Mouse (Mus musculus): ENCODE measurements around the gene Olfr1386. TPM values are rescaled to one million over a fixed set of nuclear protein-coding genes. Genes with fewer than 3 reads are reported as not detected.
"Not testable (repeated sequence)": the region's sequence is repeated elsewhere in the genome, so short reads cannot be mapped to it uniquely, and the experiment has no call there.

The Olfr1386 gene
- not detected in 2 replicates for total RNA-seq (2017)

- ATAC-seq (replicated peaks; ENCODE audit: low read depth, poor library complexity, severe bottlenecking): not testable (repeated sequence)
Measured at GRCm38 (mm10) chr11:49464746-49465145, at the start of gene Olfr1386. TSS of gene Olfr1386 (plus strand) at chr11:49465046.

- ATAC-seq (replicated peaks; ENCODE audit: low read depth, poor library complexity, severe bottlenecking): no peak
Measured at GRCm38 (mm10) chr11:49422767-49423166, 42.1 kb upstream of the Olfr1386 start, which contains the start of gene Olfr1389. TSS of gene Olfr1389 (plus strand) at chr11:49423067.

DNA sequence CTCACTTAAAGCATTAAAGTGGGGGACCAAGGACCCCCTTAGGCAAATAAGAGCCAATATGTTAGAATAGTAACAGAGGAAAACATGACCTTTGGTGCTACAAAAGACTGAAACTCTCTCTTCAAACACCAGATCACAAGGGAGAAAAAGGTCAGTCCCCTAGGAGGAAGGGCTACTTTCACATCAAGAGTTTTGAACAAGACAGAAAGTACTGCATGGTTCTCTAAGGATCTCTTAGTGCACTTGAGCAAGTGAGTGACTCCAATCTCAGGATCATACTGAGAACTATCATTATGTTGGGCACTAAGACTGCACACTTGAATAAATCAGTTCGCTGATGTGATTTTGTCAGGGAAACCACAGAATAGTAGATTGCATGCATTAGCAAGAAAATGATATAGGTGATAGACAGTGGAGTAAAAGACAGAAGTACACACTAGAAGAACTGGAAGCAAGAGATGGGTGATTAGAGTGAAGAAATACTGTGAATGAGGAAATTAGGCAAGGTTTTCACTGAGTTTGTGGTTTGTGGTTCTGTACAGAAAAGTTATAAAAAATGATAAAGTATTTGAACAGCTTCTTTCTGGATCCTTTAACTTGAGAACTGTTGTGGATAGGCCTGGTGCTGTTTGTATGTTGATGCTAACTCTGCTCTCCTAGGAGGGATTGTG, 39.5 kb upstream of the Olfr1386 start:
- ATAC-seq (replicated peaks; ENCODE audit: low read depth, poor library complexity, severe bottlenecking): peak; percentile 97

GRCm38 (mm10) chr11:49429641-49430040, 35.2 kb upstream of the Olfr1386 start:
- no peak for ATAC-seq (replicated peaks; ENCODE audit: low read depth, poor library complexity, severe bottlenecking)

DNA sequence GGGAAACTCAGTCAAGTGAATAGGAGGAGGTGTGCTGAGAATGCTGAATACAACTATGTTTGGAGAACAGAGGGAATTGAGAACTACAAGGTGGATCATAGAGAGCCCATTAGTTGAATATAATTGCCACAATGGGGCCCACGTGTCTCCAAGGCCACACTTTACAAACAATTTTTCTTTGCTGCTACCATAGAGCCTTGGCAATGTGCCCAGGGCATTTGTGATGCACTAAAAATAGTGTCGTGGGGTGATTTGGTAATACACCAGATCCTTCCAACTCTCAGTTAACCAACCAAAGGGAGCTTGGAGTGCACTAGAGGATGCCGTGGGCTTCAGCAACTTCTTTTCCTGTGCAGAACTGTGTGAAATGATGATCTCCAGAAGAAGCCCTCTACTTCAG, 28.4 kb upstream of the Olfr1386 start, which contains the start of gene Olfr1388:
TSS of gene Olfr1388 (plus strand) at position 214 of the 400 bp plus-strand sequence.
- ATAC-seq (replicated peaks; ENCODE audit: low read depth, poor library complexity, severe bottlenecking): no peak

- ATAC-seq (replicated peaks; ENCODE audit: low read depth, poor library complexity, severe bottlenecking): no peak
Measured at GRCm38 (mm10) chr11:49455043-49455442, 9.8 kb upstream of the Olfr1386 start, which contains the start of gene Olfr1387. TSS of gene Olfr1387 (plus strand) at chr11:49455343.

DNA sequence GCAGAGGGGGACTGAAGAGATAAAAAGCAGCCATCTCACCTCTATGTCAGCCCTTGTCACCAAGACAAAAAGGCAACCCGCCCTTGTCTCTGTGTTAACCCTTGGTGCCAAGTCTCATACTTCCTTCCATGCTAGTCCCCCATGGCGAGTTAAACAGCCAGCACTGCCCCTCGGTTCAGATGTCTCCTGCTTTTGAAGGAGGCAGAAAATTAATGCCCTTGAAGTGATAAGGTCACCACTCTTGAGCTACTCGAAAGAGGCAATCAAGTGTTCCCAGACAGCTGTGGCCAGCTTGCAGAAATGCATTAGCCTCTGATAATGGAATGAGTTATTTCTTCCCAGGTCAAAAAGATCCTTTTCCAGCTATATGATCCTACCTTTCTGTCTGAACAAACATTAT, 21.1 kb downstream of the Olfr1386 start:
- ATAC-seq (replicated peaks; ENCODE audit: low read depth, poor library complexity, severe bottlenecking): no peak

- ATAC-seq (replicated peaks; ENCODE audit: low read depth, poor library complexity, severe bottlenecking): not testable (repeated sequence)
Measured at GRCm38 (mm10) chr11:49488770-49489169, 23.9 kb downstream of the Olfr1386 start, which contains the start of gene Olfr1385. TSS of gene Olfr1385 (plus strand) at chr11:49489070.

GRCm38 (mm10) chr11:49518086-49518485, 53.2 kb downstream of the Olfr1386 start:
- ATAC-seq (replicated peaks; ENCODE audit: low read depth, poor library complexity, severe bottlenecking): no peak

- ATAC-seq (replicated peaks; ENCODE audit: low read depth, poor library complexity, severe bottlenecking): no peak
Measured at GRCm38 (mm10) chr11:49519348-49519747, 54.5 kb downstream of the Olfr1386 start, which contains the start of gene Olfr1383. TSS of gene Olfr1383 (plus strand) at chr11:49519648.

Other genes with a start within 250 kb of the Olfr1386 start
- 54.5 and 81.2 TPM in 2 replicates for gene Mgat1, start 220.9 kb upstream of the Olfr1386 start, total RNA-seq (2017)
- gene Olfr1393, start 186.7 kb upstream of the Olfr1386 start, total RNA-seq (2017): not detected in 2 replicates
- not detected in 2 replicates for gene Olfr1392, start 179.8 kb upstream of the Olfr1386 start, total RNA-seq (2017)
- not detected in 2 replicates for gene Olfr10, start 160.3 kb upstream of the Olfr1386 start, total RNA-seq (2017)
- gene Olfr1391, start 142.3 kb upstream of the Olfr1386 start, total RNA-seq (2017): not detected in 2 replicates
- not detected in 2 replicates for gene Olfr1390, start 129.9 kb upstream of the Olfr1386 start, total RNA-seq (2017)
- not detected in 2 replicates for gene Olfr1389, start 42.0 kb upstream of the Olfr1386 start, total RNA-seq (2017)
- gene Olfr1388, start 28.4 kb upstream of the Olfr1386 start, total RNA-seq (2017): 0.05 and 0.37 TPM in 2 replicates
- gene Olfr1387, start 9.7 kb upstream of the Olfr1386 start, total RNA-seq (2017): not detected in 2 replicates
- not detected in 2 replicates for gene Olfr1385, start 24.0 kb downstream of the Olfr1386 start, total RNA-seq (2017)
- gene Olfr1384, start 41.7 kb downstream of the Olfr1386 start, total RNA-seq (2017): not detected in 2 replicates
- gene Olfr1383, start 54.6 kb downstream of the Olfr1386 start, total RNA-seq (2017): not detected in 2 replicates
- gene Olfr1382, start 63.2 kb downstream of the Olfr1386 start, total RNA-seq (2017): not detected in 2 replicates
- not detected in 2 replicates for gene Olfr1381, start 78.4 kb downstream of the Olfr1386 start, total RNA-seq (2017)
- gene Olfr1380, start 91.8 kb downstream of the Olfr1386 start, total RNA-seq (2017): not detected in 2 replicates
- 0.09 TPM in 1 of 2 replicates, not detected in the other for gene Flt4, start 144.2 kb downstream of the Olfr1386 start, total RNA-seq (2017)
- gene Scgb3a1, start 198.6 kb downstream of the Olfr1386 start, total RNA-seq (2017): not detected in 2 replicates
- gene Cnot6, start 247.7 kb downstream of the Olfr1386 start, total RNA-seq (2017): 96.7 and 119 TPM in 2 replicates

All from common myeloid progenitor, adult 5-6 weeks (primary cell).